19 mouse cellular contexts compared by ENCODE assay signal in genomic region chr13:60080113-60080512, GRCm38 (mm10).
"Had no signal": no experiment of that assay in that cellular context is flagged by ENCODE, and none has a peak within 500 bp of the region (broad histone marks: within the 10 kb centered on the region; RNA-seq: fewer than 3 reads in every experiment).

No protein-coding gene starts in this region.

- H3K4me1 ChIP-seq: liver, embryonic 13.5 days had no signal

- H3K9me3 ChIP-seq: limb, embryonic 12.5 days; liver, embryonic 13.5 days; midbrain, embryonic 12.5 days; midbrain, embryonic 15.5 days; neural tube, embryonic 13.5 days; stomach, embryonic 15.5 days had no signal

- H3K27ac ChIP-seq: left cerebral cortex, adult 2 months; limb, embryonic 12.5 days; liver, embryonic 13.5 days; macrophage; midbrain, embryonic 12.5 days; midbrain, embryonic 15.5 days; neural tube, embryonic 13.5 days; stomach, embryonic 15.5 days had no signal

- H3K36me3 ChIP-seq: limb, embryonic 12.5 days; liver, embryonic 13.5 days; midbrain, embryonic 12.5 days; midbrain, embryonic 15.5 days; neural tube, embryonic 13.5 days; stomach, embryonic 15.5 days had no signal

- H3K27me3 ChIP-seq: limb, embryonic 12.5 days; liver, embryonic 13.5 days; midbrain, embryonic 15.5 days; neural tube, embryonic 13.5 days; stomach, embryonic 15.5 days had no signal

- H3K4me2 ChIP-seq: limb, embryonic 12.5 days; liver, embryonic 13.5 days; lung, embryonic 14.5 days; midbrain, embryonic 12.5 days; midbrain, embryonic 15.5 days; neural tube, embryonic 13.5 days; stomach, embryonic 15.5 days had no signal

- H3K9ac ChIP-seq: limb, embryonic 12.5 days; liver, embryonic 13.5 days; lung, embryonic 14.5 days; midbrain, embryonic 12.5 days; midbrain, embryonic 15.5 days; neural tube, embryonic 13.5 days; stomach, embryonic 15.5 days had no signal

- ATAC-seq: midbrain, embryonic 15.5 days had no signal

- H3K4me3 ChIP-seq: left cerebral cortex, adult 2 months; limb, embryonic 12.5 days; liver, embryonic 13.5 days; midbrain, embryonic 12.5 days; midbrain, embryonic 15.5 days; neural tube, embryonic 13.5 days; stomach, embryonic 15.5 days had no signal

- DNase-seq: kidney, adult 18-20 months; kidney, adult 9 months; kidney, postnatal 14 days; kidney, postnatal 4 days; layer of hippocampus, adult 9-11 months; liver, embryonic 13.5 days; lung, embryonic 14.5 days; retina, postnatal 1 day; right cerebral cortex, postnatal 25 days; spleen, adult 18-20 months; thymus, adult 18-20 months; thymus, postnatal 36 days had no signal
